Mouse (Mus musculus): ENCODE data around the gene BC024978. TPM values are rescaled to one million over a fixed set of nuclear protein-coding genes. Genes with fewer than 3 reads are reported as not detected.

The BC024978 gene
- polyA plus RNA-seq, 1 experiment from 2014 or later: 2.8 TPM

DNA sequence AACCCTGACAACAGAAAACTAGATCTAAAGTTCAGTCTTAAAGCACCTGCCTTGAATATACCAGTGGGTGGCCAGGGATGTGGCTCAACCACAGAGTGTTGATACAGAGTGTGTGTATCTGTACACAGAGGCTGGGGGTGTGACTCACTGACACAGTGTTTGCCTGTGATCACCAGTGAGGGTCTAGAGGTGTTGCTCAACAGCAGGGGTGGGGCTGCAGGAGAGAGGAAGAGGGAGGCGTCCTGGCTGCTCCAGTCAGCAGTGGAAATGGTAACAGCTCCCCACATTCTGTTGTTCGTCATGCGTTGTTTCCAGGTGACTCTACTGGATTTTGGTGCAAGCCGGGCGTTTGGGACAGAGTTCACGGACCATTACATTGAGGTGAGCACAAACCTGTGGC is 56.4 kb downstream of the BC024978 start:
- Histone ChIP-seq H3K36me3 (ENCODE audit: control insufficient read depth, insufficient read depth, low read length) (no peaks in the 10 kb centered on the region; the same call in 1 of the 2 replicates), H3K27ac (ENCODE audit: low read depth, low read length) (peak overlapping the region; percentile 52), H3K9me3 (ENCODE audit: control insufficient read depth, low read length) (no peaks in the 10 kb centered on the region), H3K4me2 (peak overlapping the region; percentile 40), H3K27me3 (replicated peaks; ENCODE audit: control insufficient read depth, insufficient read depth, low read length) (no peaks in the 10 kb centered on the region), H3K4me1 (replicated peaks; ENCODE audit: control insufficient read depth, insufficient read depth, low read length) (peaks cover 5% of the 10 kb centered on the region), H3K9ac (ENCODE audit: low read depth, low read length) (0 out of 2 replicates have a peak overlapping the region, but pooled peaks have one; percentile 9), H3K4me3 (ENCODE audit: low read depth, low read length) (peak overlapping the region; percentile 20; the same call in 1 of the 2 replicates)
- WGBS: 56% methylated on average over 6 of the region's 6 CpGs
- ATAC-seq (replicated peaks; ENCODE audit: low FRiP score) (peak; percentile 81), DNase-seq (ENCODE audit: low spot score) (no peak)

DNA sequence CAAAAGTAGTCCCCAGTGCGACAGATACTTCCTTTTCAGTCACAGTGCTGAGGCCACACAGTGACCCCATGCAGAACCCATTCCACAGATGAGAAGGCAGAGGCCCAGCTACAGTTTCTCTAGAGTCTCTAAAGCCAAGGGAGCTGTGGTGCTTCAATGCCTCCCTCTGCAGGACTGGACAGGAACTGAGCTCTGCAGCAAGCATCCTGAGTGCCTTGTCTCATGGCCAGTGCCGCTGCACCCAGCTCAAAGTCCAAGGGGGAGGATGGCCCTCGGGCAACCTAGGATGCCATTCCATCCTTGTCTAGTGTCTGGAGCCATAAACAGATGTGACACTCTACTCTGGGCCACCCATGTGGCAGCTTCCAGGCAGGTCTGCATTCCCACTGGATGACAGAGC is 60.1 kb downstream of the BC024978 start:
- Histone ChIP-seq H3K4me2 (no peak overlapping the region), H3K9ac (ENCODE audit: low read depth, low read length) (no peak overlapping the region), H3K4me3 (ENCODE audit: low read depth, low read length) (no peak overlapping the region), H3K36me3 (ENCODE audit: control insufficient read depth, insufficient read depth, low read length) (no peaks in the 10 kb centered on the region; the same call in 1 of the 2 replicates), H3K4me1 (replicated peaks; ENCODE audit: control insufficient read depth, insufficient read depth, low read length) (peaks cover 23% of the 10 kb centered on the region), H3K27me3 (replicated peaks; ENCODE audit: control insufficient read depth, insufficient read depth, low read length) (no peaks in the 10 kb centered on the region), H3K9me3 (ENCODE audit: control insufficient read depth, low read length) (no peaks in the 10 kb centered on the region), H3K27ac (ENCODE audit: low read depth, low read length) (no peak overlapping the region)
- ATAC-seq (replicated peaks; ENCODE audit: low FRiP score) (no peak), DNase-seq (ENCODE audit: low spot score) (no peak)
- 74% methylated on average over 3 of the region's 3 CpGs for WGBS

GRCm38 (mm10) chr7:27257046-27257851 is 61.7 kb downstream of the BC024978 start:
- 43% methylated on average over 27 of the region's 27 CpGs for WGBS
- no peak overlapping the region for H3K27ac ChIP-seq (ENCODE audit: low read depth, low read length)

DNA sequence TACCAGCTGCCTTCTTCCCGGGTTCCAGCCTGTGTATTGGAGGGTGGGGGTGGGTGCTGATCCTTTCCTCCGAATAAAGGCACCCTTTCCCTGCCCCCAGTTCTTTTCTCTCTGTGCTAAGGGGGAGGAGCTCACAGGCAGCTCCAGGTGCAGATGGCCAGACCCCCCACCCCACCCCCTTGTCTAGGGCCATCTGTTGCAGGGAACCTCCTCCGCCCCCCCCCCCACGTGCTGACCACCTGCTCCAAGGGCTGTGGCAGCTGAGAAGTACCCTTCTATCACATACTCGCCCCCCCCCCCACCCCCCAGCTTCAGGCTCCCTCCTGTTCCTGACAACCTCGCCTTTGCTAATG is 62.2 kb downstream of the BC024978 start:
- DNase-seq (ENCODE audit: low spot score) (no peak), ATAC-seq (replicated peaks; ENCODE audit: low FRiP score) (no peak)
- Histone ChIP-seq H3K27ac (ENCODE audit: low read depth, low read length) (peak overlapping the region; percentile 39; the same call in 1 of the 2 replicates), H3K36me3 (ENCODE audit: control insufficient read depth, insufficient read depth, low read length) (no peaks in the 10 kb centered on the region; the same call in 1 of the 2 replicates), H3K4me3 (ENCODE audit: low read depth, low read length) (peak overlapping the region; percentile 81), H3K9ac (ENCODE audit: low read depth, low read length) (peak overlapping the region; percentile 74), H3K9me3 (ENCODE audit: control insufficient read depth, low read length) (no peaks in the 10 kb centered on the region), H3K27me3 (replicated peaks; ENCODE audit: control insufficient read depth, insufficient read depth, low read length) (no peaks in the 10 kb centered on the region), H3K4me2 (peak overlapping the region; percentile 98), H3K4me1 (replicated peaks; ENCODE audit: control insufficient read depth, insufficient read depth, low read length) (peaks cover 20% of the 10 kb centered on the region)
- WGBS: 12% methylated on average over 3 of the region's 6 CpGs

More at GRCm38 (mm10) chr7:27257046-27257851, 61.7 kb downstream of the BC024978 start:
- no peak overlapping the region; the same call in 1 of the 2 replicates for H3K9ac ChIP-seq (ENCODE audit: low read depth, low read length)
- no peak overlapping the region for H3K4me3 ChIP-seq (ENCODE audit: low read depth, low read length)
- H3K4me2 ChIP-seq: peak overlapping the region; percentile 98
- no peaks in the 10 kb centered on the region for H3K9me3 ChIP-seq (ENCODE audit: control insufficient read depth, low read length)
- H3K4me1 ChIP-seq (replicated peaks; ENCODE audit: control insufficient read depth, insufficient read depth, low read length): peaks cover 20% of the 10 kb centered on the region
- H3K27me3 ChIP-seq (replicated peaks; ENCODE audit: control insufficient read depth, insufficient read depth, low read length): no peaks in the 10 kb centered on the region
- ATAC-seq (replicated peaks; ENCODE audit: low FRiP score) (no peak), DNase-seq (ENCODE audit: low spot score) (no peak)
- no peaks in the 10 kb centered on the region; the same call in 1 of the 2 replicates for H3K36me3 ChIP-seq (ENCODE audit: control insufficient read depth, insufficient read depth, low read length)

DNA sequence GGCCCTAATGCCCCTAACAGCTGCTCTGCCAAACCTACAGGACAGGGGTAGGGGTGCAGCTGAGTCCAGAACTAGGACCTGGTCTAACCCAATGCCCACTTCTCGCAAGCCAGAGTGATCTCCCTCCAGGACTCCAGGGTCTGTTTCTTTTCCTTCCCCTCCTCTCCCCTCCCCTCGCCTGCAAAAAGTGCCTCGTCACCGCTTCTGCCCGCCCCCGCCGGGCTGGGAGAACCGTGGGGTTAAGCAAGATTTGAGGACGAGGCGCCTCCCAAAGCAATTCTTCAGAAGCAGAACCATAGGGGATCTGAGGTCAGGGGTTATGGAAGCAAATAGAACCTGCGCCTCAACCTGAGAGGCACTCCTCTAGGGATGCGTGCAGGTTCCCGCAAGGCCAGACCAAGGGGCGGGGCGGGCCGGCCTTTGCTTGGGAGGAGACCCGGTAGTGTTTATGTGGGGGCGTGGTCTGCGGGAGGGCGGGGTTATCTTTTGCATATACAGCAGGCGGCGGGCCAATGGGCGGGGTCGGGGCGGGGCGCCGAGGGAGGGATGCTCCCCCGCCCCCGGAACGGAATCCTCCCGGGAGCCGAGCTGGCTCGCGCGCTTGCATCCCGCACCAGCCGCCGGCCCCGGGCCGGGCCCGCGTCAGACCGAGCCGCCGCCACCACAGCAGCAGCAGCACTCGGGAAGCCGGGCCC is 62.8 kb downstream of the BC024978 start, which contains the start of gene Numbl:
TSS of gene Numbl (plus strand) at position 229 of the 695 bp plus-strand sequence.
- Histone ChIP-seq H3K36me3 (ENCODE audit: control insufficient read depth, insufficient read depth, low read length) (no peaks in the 10 kb centered on the region; the same call in 1 of the 2 replicates), H3K4me3 (ENCODE audit: low read depth, low read length) (peak within 1 kb of the TSS; percentile 81), H3K4me1 (replicated peaks; ENCODE audit: control insufficient read depth, insufficient read depth, low read length) (peaks cover 20% of the 10 kb centered on the region), H3K27me3 (replicated peaks; ENCODE audit: control insufficient read depth, insufficient read depth, low read length) (no peaks in the 10 kb centered on the region), H3K9me3 (ENCODE audit: control insufficient read depth, low read length) (no peaks in the 10 kb centered on the region), H3K9ac (ENCODE audit: low read depth, low read length) (peak within 1 kb of the TSS; percentile 74), H3K4me2 (peak within 1 kb of the TSS; percentile 98), H3K27ac (ENCODE audit: low read depth, low read length) (peak within 1 kb of the TSS; percentile 39; the same call in 1 of the 2 replicates)
- WGBS: under 1% methylated on average over 43 of the region's 47 CpGs
- DNase-seq (ENCODE audit: low spot score): peak; percentile 97
- peak; percentile 89 for ATAC-seq (replicated peaks; ENCODE audit: low FRiP score)

DNA sequence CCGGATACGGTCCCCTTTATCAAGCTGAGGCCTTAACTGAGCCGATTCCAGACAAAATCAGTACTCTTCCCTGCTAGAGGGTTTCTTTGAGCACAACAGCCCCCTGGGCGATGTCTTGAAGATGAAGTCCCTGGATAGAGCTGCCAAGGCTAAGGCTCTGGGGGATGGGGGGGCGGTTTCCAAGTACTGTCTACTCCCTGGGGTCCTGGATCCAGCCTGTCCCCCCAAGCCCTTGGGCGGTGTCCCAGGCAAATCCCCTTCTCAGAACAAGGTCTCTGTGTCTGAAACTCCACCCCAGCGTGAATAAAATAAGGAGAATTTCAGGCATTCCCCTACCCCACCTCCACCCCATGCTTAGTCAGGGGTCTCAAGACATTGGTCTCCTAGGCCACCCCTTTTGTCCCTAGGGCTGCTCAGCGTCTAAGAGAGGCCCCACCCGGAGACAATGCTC is 63.7 kb downstream of the BC024978 start:
- Histone ChIP-seq H3K9me3 (ENCODE audit: control insufficient read depth, low read length) (no peaks in the 10 kb centered on the region), H3K4me1 (replicated peaks; ENCODE audit: control insufficient read depth, insufficient read depth, low read length) (peaks cover 20% of the 10 kb centered on the region), H3K36me3 (ENCODE audit: control insufficient read depth, insufficient read depth, low read length) (no peaks in the 10 kb centered on the region; the same call in 1 of the 2 replicates), H3K9ac (ENCODE audit: low read depth, low read length) (peak overlapping the region; percentile 74; the same call in 1 of the 2 replicates), H3K27me3 (replicated peaks; ENCODE audit: control insufficient read depth, insufficient read depth, low read length) (no peaks in the 10 kb centered on the region), H3K4me3 (ENCODE audit: low read depth, low read length) (peak overlapping the region; percentile 81), H3K27ac (ENCODE audit: low read depth, low read length) (no peak overlapping the region), H3K4me2 (peak overlapping the region; percentile 98)
- no peak for ATAC-seq (replicated peaks; ENCODE audit: low FRiP score)
- 20% methylated on average over 9 of the region's 9 CpGs for WGBS
- DNase-seq (ENCODE audit: low spot score): no peak

- H3K9ac ChIP-seq (ENCODE audit: low read depth, low read length): no peak overlapping the region; the same call in 1 of the 2 replicates
- H3K4me1 ChIP-seq (replicated peaks; ENCODE audit: control insufficient read depth, insufficient read depth, low read length): peaks cover 20% of the 10 kb centered on the region
- ATAC-seq (replicated peaks; ENCODE audit: low FRiP score): no peak
- H3K9me3 ChIP-seq (ENCODE audit: control insufficient read depth, low read length): no peaks in the 10 kb centered on the region
- peak overlapping the region; percentile 98 for H3K4me2 ChIP-seq
- no peaks in the 10 kb centered on the region for H3K27me3 ChIP-seq (replicated peaks; ENCODE audit: control insufficient read depth, insufficient read depth, low read length)
- no peaks in the 10 kb centered on the region; the same call in 1 of the 2 replicates for H3K36me3 ChIP-seq (ENCODE audit: control insufficient read depth, insufficient read depth, low read length)
- 45% methylated on average over 5 of the region's 5 CpGs for WGBS
- H3K27ac ChIP-seq (ENCODE audit: low read depth, low read length): no peak overlapping the region
- no peak for DNase-seq (ENCODE audit: low spot score)
- H3K4me3 ChIP-seq (ENCODE audit: low read depth, low read length): peak overlapping the region; percentile 81
These were observed 64.2 kb downstream of the BC024978 start for GRCm38 (mm10) chr7:27259771-27260170.
